Mouse (Mus musculus) lung, adult 2 months (tissue): ENCODE results near the gene Mlycd.

Experiments
- CTCF ChIP-seq: fragments of 200-500 bp; IDR thresholded peaks from 2 replicates; pipeline ENCODE4 v1.5.1; 2011; ENCODE audit warnings: mild to moderate bottlenecking, low read length, control low read depth; ENCODE audit not compliant: insufficient read depth
- POLR2A ChIP-seq: fragments of 200-500 bp; IDR thresholded peaks from 2 replicates; pipeline ENCODE4 v1.6.1; 2011; ENCODE audit warnings: low read depth, mild to moderate bottlenecking, control low read depth, low read length, borderline replicate concordance; ENCODE audit errors: extremely low read depth

- TF ChIP-seq CTCF (peak; percentile 66), POLR2A (no peak)
Observed at GRCm38 (mm10) chr8:119358836-119359235, 35.8 kb upstream of the Mlycd start.
